Mouse (Mus musculus) spleen, adult 2 months (tissue): ENCODE data around the gene Inka2. TPM values are rescaled to one million over a fixed set of nuclear protein-coding genes. Genes with fewer than 3 reads are reported as not detected.

Experiments
- DNase-seq, 2 experiments: peaks; one replicate each; pipeline versions ENCODE4 v3.0.0 to v3.0.0-alpha.2; 2012 to 2021; ENCODE audit warnings: low spot score in 2 of 2, low read depth in 1 of 2
- H3K27ac ChIP-seq: fragments of 200-500 bp; 2 replicates; pipeline ENCODE4 v1.5.1; 2012; ENCODE audit warnings: low read length, inconsistent platforms; ENCODE audit not compliant: insufficient read depth
- H3K27me3 ChIP-seq: fragments of 200-500 bp; 2 replicates; pipeline ENCODE4 v1.6.1; 2012; ENCODE audit warnings: mild to moderate bottlenecking, moderate library complexity, low read length, inconsistent platforms; ENCODE audit not compliant: control insufficient read depth, insufficient read depth
- H3K36me3 ChIP-seq: fragments of 200-500 bp; 2 replicates; pipeline ENCODE4 v1.6.1; 2012; ENCODE audit warnings: mild to moderate bottlenecking, low read length, inconsistent platforms; ENCODE audit not compliant: control insufficient read depth, insufficient read depth
- H3K4me1 ChIP-seq: fragments of 200-500 bp; 2 replicates; pipeline ENCODE4 v1.6.1; 2011; ENCODE audit warnings: inconsistent platforms; ENCODE audit not compliant: control insufficient read depth, insufficient read depth, insufficient read length
- H3K4me3 ChIP-seq: fragments of 200-500 bp; 2 replicates; pipeline ENCODE4 v1.5.1; 2011; ENCODE audit warnings: mild to moderate bottlenecking, inconsistent platforms; ENCODE audit not compliant: insufficient read depth, insufficient read length; ENCODE audit errors: extremely low read depth
- CTCF ChIP-seq: fragments of 200-500 bp; IDR thresholded peaks from 2 replicates; pipeline ENCODE4 v1.5.1; 2011; ENCODE audit warnings: mild to moderate bottlenecking, inconsistent platforms; ENCODE audit not compliant: insufficient read depth, insufficient read length, insufficient replicate concordance; ENCODE audit errors: extremely low read depth
- POLR2A ChIP-seq: fragments of 200-500 bp; IDR thresholded peaks from 2 replicates; pipeline ENCODE4 v1.6.1; 2011; ENCODE audit warnings: low read depth, low read length, inconsistent platforms
- WGBS: fragments of 180-500 bp; shearing (Covaris S2); methylation state at CpG from one replicate; pipeline ENCODE4 v1.1.7; 2018; 5-methylcytosine and 5-hydroxymethylcytosine counted together
- polyA plus RNA-seq: library from polyadenylated mRNA; depleted of rRNA; stranded (reverse); fragments of >200 nt; gene quantifications from 2 replicates; pipeline ENCODE4 v1.2.3, GENCODE M21; 2012

Inka2 gene
- polyA plus RNA-seq, 1 experiment: 0.68 TPM

GRCm38 (mm10) chr3:105706366-105707020 lies 2.1 kb downstream of the Inka2 start:
- DNase-seq: no peak
- Histone ChIP-seq H3K36me3 (no peaks in the 10 kb centered on the region), H3K4me3 (no peak overlapping the region), H3K4me1 (peaks cover 7% of the 10 kb centered on the region), H3K27ac (no peak overlapping the region), H3K27me3 (no peaks in the 10 kb centered on the region)
- TF ChIP-seq CTCF: no peak
- TF ChIP-seq POLR2A: no peak
- WGBS: 71% methylated on average over 4 of the region's 4 CpGs

- Histone ChIP-seq H3K27ac (no peak overlapping the region), H3K4me3 (no peak overlapping the region), H3K4me1 (peaks cover 7% of the 10 kb centered on the region), H3K36me3 (no peaks in the 10 kb centered on the region), H3K27me3 (no peaks in the 10 kb centered on the region)
- 85% methylated on average over 7 of the region's 7 CpGs for WGBS
- TF ChIP-seq CTCF (no peak), POLR2A (no peak)
- no peak for DNase-seq
Measured at GRCm38 (mm10) chr3:105707590-105707989, 3.2 kb downstream of the Inka2 start.

- no peak for DNase-seq
- TF ChIP-seq CTCF (no peak), POLR2A (no peak)
- 79% methylated on average over 6 of the region's 6 CpGs for WGBS
- no peak overlapping the region for H3K4me3 ChIP-seq
- H3K36me3 ChIP-seq: no peaks in the 10 kb centered on the region
- no peak overlapping the region for H3K27ac ChIP-seq
- no peaks in the 10 kb centered on the region for H3K27me3 ChIP-seq
- peaks cover 5% of the 10 kb centered on the region for H3K4me1 ChIP-seq
Measured at GRCm38 (mm10) chr3:105710246-105710645, 5.8 kb downstream of the Inka2 start.

- no peak for DNase-seq
- H3K4me3 ChIP-seq: no peak overlapping the region
- H3K36me3 ChIP-seq: no peaks in the 10 kb centered on the region
- TF ChIP-seq CTCF (no peak), POLR2A (no peak)
- no peaks in the 10 kb centered on the region for H3K4me1 ChIP-seq
- 74% methylated on average over 7 of the region's 7 CpGs for WGBS
- no peak overlapping the region for H3K27ac ChIP-seq
- no peaks in the 10 kb centered on the region for H3K27me3 ChIP-seq
Measured at GRCm38 (mm10) chr3:105711741-105712140, 7.3 kb downstream of the Inka2 start.

GRCm38 (mm10) chr3:105712827-105713226 lies 8.4 kb downstream of the Inka2 start:
- Histone ChIP-seq H3K27ac (no peak overlapping the region), H3K4me3 (no peak overlapping the region), H3K4me1 (no peaks in the 10 kb centered on the region), H3K27me3 (no peaks in the 10 kb centered on the region), H3K36me3 (no peaks in the 10 kb centered on the region)
- TF ChIP-seq POLR2A (no peak), CTCF (no peak)
- DNase-seq: no peak

- H3K27me3 ChIP-seq: no peaks in the 10 kb centered on the region
- DNase-seq: no peak
- no peaks in the 10 kb centered on the region for H3K4me1 ChIP-seq
- TF ChIP-seq CTCF: no peak
- no peak for TF ChIP-seq POLR2A
- no peak overlapping the region for H3K4me3 ChIP-seq
- H3K36me3 ChIP-seq: no peaks in the 10 kb centered on the region
- whole genome bisulfite sequencing: 87% methylated on average over 8 of the region's 8 CpGs
- H3K27ac ChIP-seq: no peak overlapping the region
Measured at GRCm38 (mm10) chr3:105714091-105714819, 9.9 kb downstream of the Inka2 start.

- Histone ChIP-seq H3K4me3 (no peak overlapping the region), H3K27ac (no peak overlapping the region), H3K36me3 (no peaks in the 10 kb centered on the region), H3K4me1 (no peaks in the 10 kb centered on the region), H3K27me3 (no peaks in the 10 kb centered on the region)
- DNase-seq: no peak
- TF ChIP-seq CTCF (no peak), POLR2A (no peak)
Measured at GRCm38 (mm10) chr3:105714820-105715167, 10.4 kb downstream of the Inka2 start.
